Mouse (Mus musculus): Measurements from ENCODE around the gene Mrpl9. TPM values are rescaled to one million over a fixed set of nuclear protein-coding genes. Genes with fewer than 3 reads are reported as not detected.

Mrpl9 gene
- 72.3 and 79.1 TPM in 2 replicates for polyA plus RNA-seq (2015; fragmentation: Nextera tagmentation; extraction: Ambion mirVana)

GRCm38 (mm10) chr3:94442951-94443596, at the start of gene Mrpl9:
Mrpl9 (plus strand) TSS chr3:94443318.
- H3K4me1 ChIP-seq (ENCODE audit: insufficient read depth, low read length) = peaks cover 5% of the 10 kb centered on the region; the same call in 1 of the 2 replicates
- peak within 1 kb of the TSS; percentile 96 for H3K4me3 ChIP-seq (ENCODE audit: low read length)
- H3K9me3 ChIP-seq (ENCODE audit: low read length) = no peaks in the 10 kb centered on the region
- peak within 1 kb of the TSS; percentile 93 for H3K9ac ChIP-seq (replicated peaks; ENCODE audit: low read length)
- peak; percentile 99 for ATAC-seq (ENCODE audit: low FRiP score, low TSS enrichment)
- H3K4me2 ChIP-seq (replicated peaks; ENCODE audit: low read depth, low read length) = peak within 1 kb of the TSS; percentile 86
- WGBS = under 1% methylated on average over 38 of the region's 39 CpGs
- peaks cover 26% of the 10 kb centered on the region for H3K36me3 ChIP-seq (ENCODE audit: insufficient read depth, low read length)
- peaks cover 2% of the 10 kb centered on the region; the same call in 1 of the 2 replicates for H3K27me3 ChIP-seq (ENCODE audit: insufficient read depth, low read length)
- H3K27ac ChIP-seq (ENCODE audit: low read length) = peak within 1 kb of the TSS; percentile 81

GRCm38 (mm10) chr3:94396336-94396735, 46.8 kb upstream of the Mrpl9 start:
- Histone ChIP-seq H3K4me1 (ENCODE audit: insufficient read depth, low read length) (no peaks in the 10 kb centered on the region; the same call in 1 of the 2 replicates), H3K27me3 (ENCODE audit: insufficient read depth, low read length) (peaks cover 29% of the 10 kb centered on the region), H3K9ac (replicated peaks; ENCODE audit: low read length) (no peak overlapping the region), H3K27ac (ENCODE audit: low read length) (no peak overlapping the region), H3K4me3 (ENCODE audit: low read length) (no peak overlapping the region), H3K4me2 (replicated peaks; ENCODE audit: low read depth, low read length) (no peak overlapping the region), H3K36me3 (ENCODE audit: insufficient read depth, low read length) (no peaks in the 10 kb centered on the region), H3K9me3 (ENCODE audit: low read length) (no peaks in the 10 kb centered on the region)
- 86% methylated on average over 1 of the region's 1 CpGs for WGBS
- ATAC-seq (ENCODE audit: low FRiP score, low TSS enrichment) = no peak

- no peaks in the 10 kb centered on the region for H3K36me3 ChIP-seq (ENCODE audit: insufficient read depth, low read length)
- H3K4me1 ChIP-seq (ENCODE audit: insufficient read depth, low read length) = no peaks in the 10 kb centered on the region; the same call in 1 of the 2 replicates
- H3K27ac ChIP-seq (ENCODE audit: low read length) = no peak overlapping the region
- H3K27me3 ChIP-seq (ENCODE audit: insufficient read depth, low read length) = peaks cover 29% of the 10 kb centered on the region
- no peak overlapping the region for H3K4me2 ChIP-seq (replicated peaks; ENCODE audit: low read depth, low read length)
- H3K9me3 ChIP-seq (ENCODE audit: low read length) = no peaks in the 10 kb centered on the region
- 82% methylated on average over 4 of the region's 4 CpGs for WGBS
- no peak for ATAC-seq (ENCODE audit: low FRiP score, low TSS enrichment)
- no peak overlapping the region for H3K9ac ChIP-seq (replicated peaks; ENCODE audit: low read length)
- no peak overlapping the region for H3K4me3 ChIP-seq (ENCODE audit: low read length)
These were observed 46.3 kb upstream of the Mrpl9 start for GRCm38 (mm10) chr3:94396851-94397250.

DNA sequence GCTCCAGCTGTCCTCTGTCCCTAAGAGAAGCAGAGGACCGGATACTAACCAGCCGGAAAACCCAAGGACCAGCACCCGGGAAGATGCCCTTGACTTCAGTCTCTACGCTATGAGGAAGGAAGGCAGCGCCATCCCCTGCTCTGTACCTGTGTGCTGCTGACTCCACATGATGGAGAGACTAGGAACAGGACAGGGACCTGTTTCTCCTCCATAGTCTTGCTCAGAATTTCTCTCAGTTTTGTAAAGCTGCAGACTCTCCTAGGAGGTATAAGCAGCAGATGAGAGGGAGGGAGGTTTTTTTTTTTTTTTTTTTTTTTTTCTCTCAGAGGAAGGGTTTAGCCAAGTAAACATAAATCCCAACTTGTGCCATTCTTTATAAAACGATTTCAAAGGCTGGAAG, 44.9 kb upstream of the Mrpl9 start, which contains the start of gene Lingo4:
TSS of gene Lingo4 (plus strand) at position 301 of the 400 bp plus-strand sequence.
- H3K4me2 ChIP-seq (replicated peaks; ENCODE audit: low read depth, low read length) = peak within 1 kb of the TSS; percentile 59
- no peak for ATAC-seq (ENCODE audit: low FRiP score, low TSS enrichment)
- no peaks in the 10 kb centered on the region for H3K9me3 ChIP-seq (ENCODE audit: low read length)
- H3K9ac ChIP-seq (replicated peaks; ENCODE audit: low read length) = peak within 1 kb of the TSS; percentile 48
- peaks cover 32% of the 10 kb centered on the region for H3K27me3 ChIP-seq (ENCODE audit: insufficient read depth, low read length)
- no peaks in the 10 kb centered on the region for H3K36me3 ChIP-seq (ENCODE audit: insufficient read depth, low read length)
- H3K4me3 ChIP-seq (ENCODE audit: low read length) = peak within 1 kb of the TSS; percentile 35
- no peaks in the 10 kb centered on the region; the same call in 1 of the 2 replicates for H3K4me1 ChIP-seq (ENCODE audit: insufficient read depth, low read length)
- H3K27ac ChIP-seq (ENCODE audit: low read length) = no peak within 1 kb of the TSS
- WGBS = 74% methylated on average over 6 of the region's 6 CpGs

DNA sequence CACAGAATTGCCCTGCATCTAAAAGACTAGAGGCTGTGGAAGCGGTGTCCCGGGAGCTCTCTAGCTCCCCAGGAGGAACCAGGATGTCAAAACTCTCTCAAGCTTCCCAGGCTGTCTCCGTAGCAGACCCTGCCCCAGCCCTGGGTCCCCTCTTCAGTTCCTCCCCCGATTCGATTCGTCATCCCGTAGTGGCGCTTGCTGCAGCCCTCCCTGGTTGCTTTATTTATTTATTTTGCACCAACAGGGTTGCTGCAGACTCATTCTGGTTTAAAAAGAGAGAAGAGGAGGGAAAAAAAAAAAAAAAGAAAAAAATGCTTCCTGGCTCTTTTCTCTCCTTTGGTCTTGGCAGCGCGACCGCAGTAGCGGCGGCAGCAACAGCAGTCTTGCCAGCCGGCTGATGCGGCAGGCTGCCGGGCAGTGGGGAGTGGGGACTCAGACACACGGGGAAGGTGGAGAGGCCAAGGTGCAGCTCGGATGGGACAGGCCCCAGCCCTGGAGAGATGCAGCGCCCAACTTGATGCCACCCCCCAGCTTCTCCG, 44.1 kb upstream of the Mrpl9 start:
- Histone ChIP-seq H3K27ac (ENCODE audit: low read length) (no peak overlapping the region), H3K27me3 (ENCODE audit: insufficient read depth, low read length) (peaks cover 33% of the 10 kb centered on the region), H3K9me3 (ENCODE audit: low read length) (no peaks in the 10 kb centered on the region), H3K4me1 (ENCODE audit: insufficient read depth, low read length) (peaks cover 1% of the 10 kb centered on the region; the same call in 1 of the 2 replicates), H3K4me3 (ENCODE audit: low read length) (peak overlapping the region; percentile 35), H3K36me3 (ENCODE audit: insufficient read depth, low read length) (no peaks in the 10 kb centered on the region), H3K9ac (replicated peaks; ENCODE audit: low read length) (peak overlapping the region; percentile 48), H3K4me2 (replicated peaks; ENCODE audit: low read depth, low read length) (peak overlapping the region; percentile 59)
- no peak; the same call in 1 of the 2 replicates for ATAC-seq (ENCODE audit: low FRiP score, low TSS enrichment)
- WGBS = 1% methylated on average over 20 of the region's 20 CpGs

- H3K4me3 ChIP-seq (ENCODE audit: low read length) = no peak overlapping the region
- no peak overlapping the region for H3K9ac ChIP-seq (replicated peaks; ENCODE audit: low read length)
- peaks cover 9% of the 10 kb centered on the region; the same call in 1 of the 2 replicates for H3K4me1 ChIP-seq (ENCODE audit: insufficient read depth, low read length)
- H3K27me3 ChIP-seq (ENCODE audit: insufficient read depth, low read length) = peaks cover 33% of the 10 kb centered on the region
- H3K4me2 ChIP-seq (replicated peaks; ENCODE audit: low read depth, low read length) = no peak overlapping the region; the same call in 1 of the 2 replicates
- H3K36me3 ChIP-seq (ENCODE audit: insufficient read depth, low read length) = no peaks in the 10 kb centered on the region
- H3K9me3 ChIP-seq (ENCODE audit: low read length) = no peaks in the 10 kb centered on the region
- no peak for ATAC-seq (ENCODE audit: low FRiP score, low TSS enrichment)
- H3K27ac ChIP-seq (ENCODE audit: low read length) = no peak overlapping the region
- 48% methylated on average over 5 of the region's 5 CpGs for WGBS
These were observed 43.3 kb upstream of the Mrpl9 start for GRCm38 (mm10) chr3:94399663-94400310.

DNA sequence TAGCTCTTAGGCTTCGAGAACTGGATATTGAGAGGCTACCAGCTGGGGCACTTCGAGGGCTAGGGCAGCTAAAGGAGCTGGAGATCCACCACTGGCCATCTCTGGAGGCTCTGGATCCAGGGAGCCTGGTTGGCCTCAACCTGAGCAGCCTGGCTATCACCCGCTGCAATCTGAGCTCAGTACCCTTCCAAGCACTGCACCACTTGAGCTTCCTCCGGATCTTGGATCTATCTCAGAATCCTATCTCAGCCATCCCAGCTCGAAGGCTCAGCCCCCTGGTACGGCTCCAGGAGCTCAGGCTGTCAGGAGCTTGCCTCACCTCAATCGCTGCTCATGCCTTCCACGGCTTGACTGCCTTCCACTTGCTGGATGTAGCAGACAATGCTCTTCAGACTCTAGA, 40.7 kb upstream of the Mrpl9 start:
- WGBS = 59% methylated on average over 8 of the region's 8 CpGs
- no peak overlapping the region for H3K27ac ChIP-seq (ENCODE audit: low read length)
- no peaks in the 10 kb centered on the region for H3K36me3 ChIP-seq (ENCODE audit: insufficient read depth, low read length)
- no peaks in the 10 kb centered on the region for H3K9me3 ChIP-seq (ENCODE audit: low read length)
- peaks cover 26% of the 10 kb centered on the region for H3K27me3 ChIP-seq (ENCODE audit: insufficient read depth, low read length)
- H3K4me2 ChIP-seq (replicated peaks; ENCODE audit: low read depth, low read length) = no peak overlapping the region
- no peak overlapping the region for H3K9ac ChIP-seq (replicated peaks; ENCODE audit: low read length)
- H3K4me3 ChIP-seq (ENCODE audit: low read length) = no peak overlapping the region
- no peak for ATAC-seq (ENCODE audit: low FRiP score, low TSS enrichment)
- H3K4me1 ChIP-seq (ENCODE audit: insufficient read depth, low read length) = peaks cover 10% of the 10 kb centered on the region; the same call in 1 of the 2 replicates

- ATAC-seq (ENCODE audit: low FRiP score, low TSS enrichment) = 0 out of 2 replicates have a peak, but pooled peaks have one; percentile 27
- no peak overlapping the region for H3K4me3 ChIP-seq (ENCODE audit: low read length)
- H3K27me3 ChIP-seq (ENCODE audit: insufficient read depth, low read length) = peaks cover 18% of the 10 kb centered on the region
- 25% methylated on average over 7 of the region's 7 CpGs for WGBS
- H3K4me1 ChIP-seq (ENCODE audit: insufficient read depth, low read length) = peaks cover 10% of the 10 kb centered on the region; the same call in 1 of the 2 replicates
- no peaks in the 10 kb centered on the region for H3K36me3 ChIP-seq (ENCODE audit: insufficient read depth, low read length)
- no peak overlapping the region for H3K27ac ChIP-seq (ENCODE audit: low read length)
- no peaks in the 10 kb centered on the region for H3K9me3 ChIP-seq (ENCODE audit: low read length)
- H3K9ac ChIP-seq (replicated peaks; ENCODE audit: low read length) = no peak overlapping the region
- H3K4me2 ChIP-seq (replicated peaks; ENCODE audit: low read depth, low read length) = no peak overlapping the region
These were observed 38.6 kb upstream of the Mrpl9 start for GRCm38 (mm10) chr3:94404366-94405054.

GRCm38 (mm10) chr3:94405561-94405960, 37.6 kb upstream of the Mrpl9 start:
- Histone ChIP-seq H3K27ac (ENCODE audit: low read length) (no peak overlapping the region), H3K4me2 (replicated peaks; ENCODE audit: low read depth, low read length) (no peak overlapping the region), H3K27me3 (ENCODE audit: insufficient read depth, low read length) (peaks cover 9% of the 10 kb centered on the region; the same call in 1 of the 2 replicates), H3K4me1 (ENCODE audit: insufficient read depth, low read length) (peaks cover 10% of the 10 kb centered on the region; the same call in 1 of the 2 replicates), H3K9ac (replicated peaks; ENCODE audit: low read length) (no peak overlapping the region), H3K9me3 (ENCODE audit: low read length) (no peaks in the 10 kb centered on the region), H3K4me3 (ENCODE audit: low read length) (no peak overlapping the region), H3K36me3 (ENCODE audit: insufficient read depth, low read length) (no peaks in the 10 kb centered on the region)
- ATAC-seq (ENCODE audit: low FRiP score, low TSS enrichment) = no peak; the same call in 1 of the 2 replicates
- WGBS = 53% methylated on average over 4 of the region's 4 CpGs
